Mouse (Mus musculus) lung, postnatal 0 days (tissue): Measurements from ENCODE around the gene Golim4. TPM values are rescaled to one million over a fixed set of nuclear protein-coding genes. Genes with fewer than 3 reads are reported as not detected.

Source experiments
- ATAC-seq: fragments of 200-750 bp; cut with Nextera tagmentation; 2 replicates; pipeline ENCODE4 v1.8.0; 2017; ENCODE audit warnings: moderate library complexity
- DNase-seq: peaks from one replicate; pipeline ENCODE4 v3.0.0-alpha.2; 2016; ENCODE audit warnings: low spot score
- H3K27ac ChIP-seq: fragments of 300-500 bp; sonication (generic); 2 replicates; pipeline ENCODE4 v1.5.1; 2014; ENCODE audit warnings: antibody characterized with exemption, mild to moderate bottlenecking, low read length, mixed read lengths
- H3K27me3 ChIP-seq: fragments of 300-500 bp; sonication (generic); replicated peaks from 2 replicates; pipeline ENCODE4 v1.6.1; 2014; ENCODE audit warnings: low read length, mixed read lengths; ENCODE audit not compliant: insufficient read depth
- H3K36me3 ChIP-seq: fragments of 300-500 bp; sonication (generic); 2 replicates; pipeline ENCODE4 v1.6.1; 2014; ENCODE audit warnings: low read length, mixed read lengths; ENCODE audit not compliant: insufficient read depth
- H3K4me1 ChIP-seq: fragments of 300-500 bp; sonication (generic); 2 replicates; pipeline ENCODE4 v1.6.1; 2014; ENCODE audit warnings: antibody characterized with exemption, low read depth, low read length, mixed read lengths; ENCODE audit not compliant: insufficient read depth
- H3K4me2 ChIP-seq: fragments of 300-500 bp; sonication (generic); replicated peaks from 2 replicates; pipeline ENCODE4 v1.6.1; 2014; ENCODE audit warnings: low read depth, mild to moderate bottlenecking, low read length, moderate library complexity, mixed read lengths
- H3K4me3 ChIP-seq: fragments of 300-500 bp; sonication (generic); 2 replicates; pipeline ENCODE4 v1.5.1; 2014; ENCODE audit warnings: low read depth, low read length
- H3K9ac ChIP-seq: fragments of 300-500 bp; sonication (generic); replicated peaks from 2 replicates; pipeline ENCODE4 v1.6.1; 2014; ENCODE audit warnings: low read depth, mild to moderate bottlenecking
- H3K9me3 ChIP-seq: fragments of 300-500 bp; sonication (generic); 2 replicates; pipeline ENCODE4 v1.6.1; 2016; ENCODE audit warnings: low read length, mixed read lengths
- CTCF ChIP-seq: IDR thresholded peaks from 2 replicates; pipeline ENCODE4 v1.5.1; 2016; ENCODE audit warnings: antibody characterized with exemption, mild to moderate bottlenecking
- EP300 ChIP-seq: IDR thresholded peaks from 2 replicates; pipeline ENCODE4 v1.6.1; 2016; ENCODE audit warnings: antibody characterized with exemption, mild to moderate bottlenecking, control low read depth
- WGBS: fragments of 180-500 bp; shearing (Covaris S2); extraction: QIAGEN DNeasy Blood & Tissue Kit; methylation state at CpG from one replicate; pipeline ENCODE4 v1.1.7; 2014; 5-methylcytosine and 5-hydroxymethylcytosine counted together
- polyA plus RNA-seq: library from polyadenylated mRNA; unstranded; fragments of >200 nt; fragmentation: Nextera tagmentation; extraction: Ambion mirVana; gene quantifications from 2 replicates; pipeline ENCODE4 v1.2.1, GENCODE M21; 2015

The Golim4 gene
- polyA plus RNA-seq, 1 experiment from 2014 or later = 31.0 TPM

- WGBS = under 1% methylated on average over 43 of the region's 47 CpGs
- Histone ChIP-seq H3K27me3 (no peaks in the 10 kb centered on the region), H3K9ac (peak overlapping the region; percentile 59), H3K4me2 (peak overlapping the region; percentile 83), H3K4me1 (peaks cover 16% of the 10 kb centered on the region), H3K9me3 (no peaks in the 10 kb centered on the region), H3K36me3 (no peaks in the 10 kb centered on the region), H3K4me3 (peak overlapping the region; percentile 61), H3K27ac (peak overlapping the region; percentile 88)
- ATAC-seq (peak; percentile 43), DNase-seq (peak; percentile 65)
- TF ChIP-seq CTCF = no peak
- no peak for TF ChIP-seq EP300
Measured at GRCm38 (mm10) chr3:75955661-75956491, 873 bp downstream of the Golim4 start.

- TF ChIP-seq CTCF = no peak
- no peak for TF ChIP-seq EP300
- no peaks in the 10 kb centered on the region for H3K36me3 ChIP-seq
- DNase-seq = peak; percentile 63
- no peak overlapping the region for H3K27ac ChIP-seq
- peaks cover 16% of the 10 kb centered on the region for H3K4me1 ChIP-seq
- no peak overlapping the region for H3K9ac ChIP-seq
- H3K9me3 ChIP-seq = no peaks in the 10 kb centered on the region
- WGBS = 37% methylated on average over 3 of the region's 3 CpGs
- H3K4me3 ChIP-seq = no peak overlapping the region
- no peaks in the 10 kb centered on the region for H3K27me3 ChIP-seq
- no peak overlapping the region for H3K4me2 ChIP-seq
- no peak for ATAC-seq
Measured at GRCm38 (mm10) chr3:75954185-75954584, 2.6 kb downstream of the Golim4 start.

GRCm38 (mm10) chr3:75952328-75953060 lies 4.3 kb downstream of the Golim4 start:
- H3K9ac ChIP-seq = no peak overlapping the region
- ATAC-seq = no peak
- H3K9me3 ChIP-seq = no peaks in the 10 kb centered on the region
- peaks cover 16% of the 10 kb centered on the region for H3K4me1 ChIP-seq
- no peak overlapping the region for H3K27ac ChIP-seq
- 0 out of 2 replicates have a peak overlapping the region, but pooled peaks have one; percentile 2 for H3K4me2 ChIP-seq
- 38% methylated on average over 5 of the region's 5 CpGs for WGBS
- no peaks in the 10 kb centered on the region for H3K36me3 ChIP-seq
- DNase-seq = peak; percentile 60
- TF ChIP-seq EP300 (0 out of 2 replicates have a peak, but pooled peaks have one; percentile 31), CTCF (no peak)
- no peaks in the 10 kb centered on the region for H3K27me3 ChIP-seq
- no peak overlapping the region for H3K4me3 ChIP-seq

GRCm38 (mm10) chr3:75950897-75951296 lies 5.9 kb downstream of the Golim4 start:
- H3K9me3 ChIP-seq = no peaks in the 10 kb centered on the region
- DNase-seq (no peak), ATAC-seq (no peak)
- 76% methylated on average over 6 of the region's 6 CpGs for WGBS
- no peaks in the 10 kb centered on the region for H3K27me3 ChIP-seq
- H3K36me3 ChIP-seq = no peaks in the 10 kb centered on the region
- no peak overlapping the region for H3K9ac ChIP-seq
- no peak overlapping the region for H3K4me2 ChIP-seq
- H3K4me3 ChIP-seq = no peak overlapping the region
- TF ChIP-seq EP300 (no peak), CTCF (no peak)
- H3K4me1 ChIP-seq = peaks cover 12% of the 10 kb centered on the region
- no peak overlapping the region for H3K27ac ChIP-seq

GRCm38 (mm10) chr3:75949358-75949757 lies 7.4 kb downstream of the Golim4 start:
- Histone ChIP-seq H3K4me3 (no peak overlapping the region), H3K27ac (no peak overlapping the region), H3K27me3 (no peaks in the 10 kb centered on the region), H3K4me1 (peaks cover 2% of the 10 kb centered on the region; the same call in 1 of the 2 replicates), H3K9me3 (no peaks in the 10 kb centered on the region), H3K36me3 (no peaks in the 10 kb centered on the region), H3K9ac (no peak overlapping the region), H3K4me2 (no peak overlapping the region)
- DNase-seq (no peak), ATAC-seq (no peak)
- 36% methylated on average over 5 of the region's 5 CpGs for WGBS
- TF ChIP-seq EP300 (no peak), CTCF (no peak)

DNA sequence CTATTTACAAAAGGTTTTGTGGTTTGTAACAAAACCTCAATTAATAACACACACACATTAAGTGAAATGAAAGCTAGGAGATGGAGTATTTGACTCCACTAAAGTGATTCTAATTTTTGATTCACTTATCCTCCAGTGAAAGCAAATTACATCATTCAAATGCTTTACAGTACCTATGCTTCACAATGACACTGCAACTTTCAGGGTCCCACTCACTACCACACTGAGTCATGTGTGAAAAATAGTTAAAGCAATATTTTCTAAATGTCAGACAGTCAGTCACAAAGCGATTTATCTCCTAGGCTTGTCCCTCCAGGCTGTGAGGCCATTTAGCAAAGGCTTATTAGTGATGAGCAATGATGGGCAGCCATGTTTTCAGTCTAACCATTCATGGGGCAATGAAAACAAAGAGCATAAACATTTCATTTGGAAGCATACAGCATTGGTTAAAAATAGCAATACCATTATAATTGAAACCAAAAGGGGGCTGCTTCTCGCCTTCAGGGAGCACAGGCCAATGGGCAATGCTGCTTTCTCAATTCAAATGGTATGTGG lies 8.1 kb downstream of the Golim4 start:
- TF ChIP-seq EP300 (no peak), CTCF (no peak)
- no peak overlapping the region for H3K4me2 ChIP-seq
- H3K4me3 ChIP-seq = no peak overlapping the region
- no peak overlapping the region for H3K27ac ChIP-seq
- no peaks in the 10 kb centered on the region for H3K36me3 ChIP-seq
- no peaks in the 10 kb centered on the region for H3K9me3 ChIP-seq
- DNase-seq = no peak
- no peak overlapping the region for H3K9ac ChIP-seq
- WGBS = 82% methylated on average over 2 of the region's 2 CpGs
- H3K27me3 ChIP-seq = no peaks in the 10 kb centered on the region
- H3K4me1 ChIP-seq = peaks cover 2% of the 10 kb centered on the region; the same call in 1 of the 2 replicates
- ATAC-seq = no peak
